Mouse (Mus musculus) thymus, adult 2 months (tissue): ENCODE data around the gene Clcn3. TPM values are rescaled to one million over a fixed set of nuclear protein-coding genes. Genes with fewer than 3 reads are reported as not detected.

Experiments used
- DNase-seq: peaks from one replicate; pipeline ENCODE4 v3.0.0; 2021
- H3K27ac ChIP-seq: fragments of 200-500 bp; 2 replicates; pipeline ENCODE4 v1.5.1; 2012; ENCODE audit warnings: low read length, control low read depth; ENCODE audit not compliant: control insufficient read depth, insufficient read depth
- H3K27me3 ChIP-seq: fragments of 200-500 bp; 2 replicates; pipeline ENCODE4 v1.6.1; 2012; ENCODE audit warnings: mild to moderate bottlenecking, low read length, moderate library complexity, mixed read lengths; ENCODE audit not compliant: control insufficient read depth, insufficient read depth
- H3K36me3 ChIP-seq: fragments of 200-500 bp; 2 replicates; pipeline ENCODE4 v1.6.1; 2012; ENCODE audit warnings: mild to moderate bottlenecking, low read length, moderate library complexity; ENCODE audit not compliant: control insufficient read depth, insufficient read depth
- H3K4me1 ChIP-seq: fragments of 200-500 bp; replicated peaks from 2 replicates; pipeline ENCODE4 v1.6.1; 2012; ENCODE audit warnings: low read length; ENCODE audit not compliant: control insufficient read depth, insufficient read depth
- H3K4me3 ChIP-seq: fragments of 200-500 bp; 2 replicates; pipeline ENCODE4 v1.5.1; 2012; ENCODE audit warnings: mild to moderate bottlenecking, low read length, control low read depth, moderate library complexity; ENCODE audit not compliant: control insufficient read depth, insufficient read depth
- CTCF ChIP-seq: fragments of 200-500 bp; IDR thresholded peaks from 2 replicates; pipeline ENCODE4 v1.5.1; 2012; ENCODE audit warnings: mild to moderate bottlenecking, control low read depth, low read length, moderate library complexity, borderline replicate concordance; ENCODE audit not compliant: control insufficient read depth, poor library complexity, insufficient read depth; ENCODE audit errors: extremely low read depth
- POLR2A ChIP-seq: fragments of 200-500 bp; IDR thresholded peaks from 2 replicates; pipeline ENCODE4 v1.6.1; 2012; ENCODE audit warnings: mild to moderate bottlenecking, low read length, control low read depth, moderate library complexity; ENCODE audit not compliant: control insufficient read depth, poor library complexity, insufficient read depth; ENCODE audit errors: extremely low read depth
- WGBS: fragments of 180-500 bp; shearing (Covaris S2); methylation state at CpG from one replicate; pipeline ENCODE4 v1.1.7; 2018; 5-methylcytosine and 5-hydroxymethylcytosine counted together
- polyA plus RNA-seq: library from polyadenylated mRNA; depleted of rRNA; stranded (reverse); fragments of >200 nt; gene quantifications from 2 replicates; pipeline ENCODE4 v1.2.3, GENCODE M21; 2012

Gene Clcn3
- polyA plus RNA-seq, 1 experiment, result 17.2 TPM

- Histone ChIP-seq H3K36me3 (peaks cover under 1% of the 10 kb centered on the region; the same call in 1 of the 2 replicates), H3K4me3 (no peak overlapping the region), H3K27me3 (no peaks in the 10 kb centered on the region), H3K27ac (no peak overlapping the region), H3K4me1 (peaks cover 5% of the 10 kb centered on the region; the same call in 1 of the 2 replicates)
- TF ChIP-seq POLR2A (no peak), CTCF (no peak)
- WGBS, result 91% methylated on average over 4 of the region's 4 CpGs
- DNase-seq, result no peak
Measured at GRCm38 (mm10) chr8:60891757-60892156, 91.3 kb downstream of the Clcn3 start.

- no peak for TF ChIP-seq POLR2A
- TF ChIP-seq CTCF, result no peak
- Histone ChIP-seq H3K4me1 (peaks cover 5% of the 10 kb centered on the region; the same call in 1 of the 2 replicates), H3K4me3 (peak overlapping the region; percentile 70), H3K27ac (no peak overlapping the region), H3K27me3 (no peaks in the 10 kb centered on the region), H3K36me3 (no peaks in the 10 kb centered on the region)
- no peak for DNase-seq
- 1% methylated on average over 23 of the region's 23 CpGs for WGBS
Measured at GRCm38 (mm10) chr8:60890520-60890874, 92.6 kb downstream of the Clcn3 start.

- Histone ChIP-seq H3K27me3 (no peaks in the 10 kb centered on the region), H3K27ac (no peak within 1 kb of the TSS), H3K4me1 (peaks cover 5% of the 10 kb centered on the region; the same call in 1 of the 2 replicates), H3K4me3 (peak within 1 kb of the TSS; percentile 70), H3K36me3 (no peaks in the 10 kb centered on the region)
- peak; percentile 96 for DNase-seq
- 2% methylated on average over 43 of the region's 43 CpGs for WGBS
- TF ChIP-seq CTCF (0 out of 2 replicates have a peak, but pooled peaks have one; percentile 51), POLR2A (peak; percentile 75)
Measured at GRCm38 (mm10) chr8:60889843-60890519, 93.1 kb downstream of the Clcn3 start, which contains the start of gene Hpf1. Gene Hpf1, plus strand, starts transcription at chr8:60890418.

GRCm38 (mm10) chr8:60889131-60889842 is 93.8 kb downstream of the Clcn3 start:
- H3K4me1 ChIP-seq, result peaks cover 5% of the 10 kb centered on the region; the same call in 1 of the 2 replicates

GRCm38 (mm10) chr8:60886736-60887135 is 96.4 kb downstream of the Clcn3 start:
- no peak overlapping the region for H3K4me3 ChIP-seq
- no peak for TF ChIP-seq POLR2A
- no peak for TF ChIP-seq CTCF
- DNase-seq, result no peak
- WGBS, result 89% methylated on average over 6 of the region's 6 CpGs
- no peaks in the 10 kb centered on the region for H3K36me3 ChIP-seq
- H3K4me1 ChIP-seq, result peaks cover 2% of the 10 kb centered on the region; the same call in 1 of the 2 replicates
- no peaks in the 10 kb centered on the region for H3K27me3 ChIP-seq
- no peak overlapping the region for H3K27ac ChIP-seq

More at GRCm38 (mm10) chr8:60889131-60889842, 93.8 kb downstream of the Clcn3 start:
- no peak for TF ChIP-seq CTCF
- WGBS, result 68% methylated on average over 11 of the region's 11 CpGs
- H3K36me3 ChIP-seq, result no peaks in the 10 kb centered on the region
- no peak overlapping the region for H3K4me3 ChIP-seq
- no peak for DNase-seq
- no peaks in the 10 kb centered on the region for H3K27me3 ChIP-seq
- H3K27ac ChIP-seq, result no peak overlapping the region

- no peak for TF ChIP-seq POLR2A
- no peak for TF ChIP-seq CTCF
- Histone ChIP-seq H3K4me1 (no peaks in the 10 kb centered on the region), H3K36me3 (no peaks in the 10 kb centered on the region), H3K27ac (no peak overlapping the region), H3K27me3 (no peaks in the 10 kb centered on the region), H3K4me3 (no peak overlapping the region)
- DNase-seq, result no peak
- WGBS, result 16% methylated on average over 4 of the region's 4 CpGs
Measured at GRCm38 (mm10) chr8:60883419-60884137, 99.5 kb downstream of the Clcn3 start.
